Mouse (Mus musculus): ENCODE measurements around the gene Clcn2.
"Not testable (repeated sequence)": the region's sequence is repeated elsewhere in the genome, so short reads cannot be mapped to it uniquely, and the experiment has no call there.

Clcn2 gene

GRCm38 (mm10) chr16:20701729-20702521 is 15.6 kb downstream of the Clcn2 start:
- no peak for DNase-seq (ENCODE audit: low read depth)

GRCm38 (mm10) chr16:20701316-20701715 is 16.2 kb downstream of the Clcn2 start:
- no peak for DNase-seq (ENCODE audit: low read depth)

- no peak for DNase-seq (ENCODE audit: low read depth)
Observed at GRCm38 (mm10) chr16:20700036-20700435, 17.5 kb downstream of the Clcn2 start.

- DNase-seq (ENCODE audit: low read depth), result no peak
Observed at GRCm38 (mm10) chr16:20699266-20699665, 18.3 kb downstream of the Clcn2 start.

DNA sequence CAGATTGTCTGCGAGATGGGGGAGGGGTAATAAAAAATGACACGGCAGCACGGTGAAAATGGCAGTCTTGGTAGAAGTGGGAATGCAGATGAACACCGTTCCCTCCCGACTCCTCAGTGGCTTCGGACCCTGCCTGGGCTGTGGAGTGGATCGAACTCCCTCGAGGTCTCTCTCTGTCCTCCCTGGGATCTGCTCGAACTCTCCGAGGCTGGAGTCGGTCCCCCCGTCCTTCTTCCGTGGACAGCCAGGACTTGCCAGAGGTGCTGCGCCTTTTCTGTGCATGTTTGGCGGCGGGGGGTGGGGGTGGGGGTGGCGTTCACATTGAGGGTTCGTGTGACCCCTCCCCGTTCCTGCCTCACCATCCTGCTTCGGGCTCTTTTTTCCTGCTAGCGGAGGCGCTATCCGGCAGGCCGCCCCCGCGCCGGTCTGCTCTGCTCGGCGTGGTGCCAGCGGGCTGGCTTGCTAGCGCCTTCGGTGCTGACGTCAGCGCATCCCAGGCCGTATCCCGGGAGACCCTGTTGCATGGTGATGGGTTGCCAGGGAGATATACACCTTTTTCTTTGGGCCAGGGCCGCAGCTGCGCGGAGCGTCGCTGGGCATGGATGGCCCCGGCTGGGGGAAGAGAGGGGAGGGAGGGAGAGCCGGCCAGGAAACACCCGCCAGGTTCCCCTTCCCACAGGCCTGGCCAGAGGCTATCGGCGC is 21.8 kb downstream of the Clcn2 start:
- no peak for DNase-seq (ENCODE audit: low read depth)

GRCm38 (mm10) chr16:20694781-20695180 is 22.8 kb downstream of the Clcn2 start:
- DNase-seq (ENCODE audit: low read depth), result no peak

GRCm38 (mm10) chr16:20693111-20693701 is 24.3 kb downstream of the Clcn2 start, which contains the start of gene Fam131a:
Gene Fam131a (plus strand): TSS chr16:20693241.
- DNase-seq (ENCODE audit: low read depth), result no peak

DNA sequence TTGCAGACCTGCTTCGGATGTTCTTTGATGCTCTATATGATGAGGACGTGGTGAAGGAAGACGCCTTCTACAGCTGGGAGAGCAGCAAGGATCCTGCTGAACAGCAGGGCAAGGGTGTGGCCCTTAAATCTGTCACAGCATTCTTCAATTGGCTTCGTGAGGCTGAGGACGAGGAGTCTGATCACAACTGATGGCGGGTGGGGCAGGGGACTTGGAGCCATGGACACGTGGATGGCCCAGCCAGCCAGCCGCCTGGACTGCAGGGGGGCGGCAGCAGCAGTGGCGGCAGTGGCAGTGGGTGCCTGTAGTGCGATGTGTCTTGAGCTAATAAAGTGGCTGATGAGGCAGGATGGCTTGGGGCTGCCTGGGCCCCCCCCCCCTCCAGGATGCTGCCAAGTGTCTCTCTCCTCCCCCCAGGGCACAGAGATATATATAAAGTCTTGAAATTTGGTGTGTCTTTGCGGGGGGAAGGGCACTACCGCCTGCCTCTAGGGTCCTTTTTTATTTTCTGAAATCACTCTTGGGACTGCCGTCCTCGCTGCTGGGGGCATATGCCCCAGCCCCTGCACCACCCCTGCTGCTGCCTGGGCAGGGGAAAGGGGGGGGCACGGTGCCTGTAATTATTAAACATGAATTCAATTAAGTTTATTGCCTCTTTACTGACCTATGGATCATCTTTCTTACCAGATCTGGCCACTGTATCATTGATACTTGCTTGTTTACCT is 25.1 kb downstream of the Clcn2 start:
- DNase-seq (ENCODE audit: low read depth), result no peak

DNA sequence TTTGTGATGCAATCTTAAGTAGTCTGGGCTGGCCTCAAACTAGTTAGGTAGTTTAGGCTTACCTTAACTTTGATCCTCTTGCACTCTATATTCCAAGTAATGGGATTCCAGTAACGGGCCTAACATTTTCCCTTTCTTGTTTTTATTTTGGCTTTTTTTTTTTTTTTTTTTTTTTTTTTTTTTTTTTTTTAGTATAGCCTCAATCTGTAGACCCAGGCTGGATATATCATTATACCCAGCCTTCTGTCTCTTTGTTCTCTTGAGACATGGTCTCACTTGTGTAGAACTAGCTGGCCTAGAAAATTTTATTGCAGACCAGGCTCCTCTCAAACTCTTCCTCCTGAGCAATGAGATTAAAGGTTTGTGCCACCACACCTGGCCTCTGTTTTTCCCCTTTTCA is 25.9 kb downstream of the Clcn2 start:
- no peak for DNase-seq (ENCODE audit: low read depth)

- DNase-seq (ENCODE audit: low read depth), result no peak
Observed at GRCm38 (mm10) chr16:20690774-20691173, 26.8 kb downstream of the Clcn2 start.

DNA sequence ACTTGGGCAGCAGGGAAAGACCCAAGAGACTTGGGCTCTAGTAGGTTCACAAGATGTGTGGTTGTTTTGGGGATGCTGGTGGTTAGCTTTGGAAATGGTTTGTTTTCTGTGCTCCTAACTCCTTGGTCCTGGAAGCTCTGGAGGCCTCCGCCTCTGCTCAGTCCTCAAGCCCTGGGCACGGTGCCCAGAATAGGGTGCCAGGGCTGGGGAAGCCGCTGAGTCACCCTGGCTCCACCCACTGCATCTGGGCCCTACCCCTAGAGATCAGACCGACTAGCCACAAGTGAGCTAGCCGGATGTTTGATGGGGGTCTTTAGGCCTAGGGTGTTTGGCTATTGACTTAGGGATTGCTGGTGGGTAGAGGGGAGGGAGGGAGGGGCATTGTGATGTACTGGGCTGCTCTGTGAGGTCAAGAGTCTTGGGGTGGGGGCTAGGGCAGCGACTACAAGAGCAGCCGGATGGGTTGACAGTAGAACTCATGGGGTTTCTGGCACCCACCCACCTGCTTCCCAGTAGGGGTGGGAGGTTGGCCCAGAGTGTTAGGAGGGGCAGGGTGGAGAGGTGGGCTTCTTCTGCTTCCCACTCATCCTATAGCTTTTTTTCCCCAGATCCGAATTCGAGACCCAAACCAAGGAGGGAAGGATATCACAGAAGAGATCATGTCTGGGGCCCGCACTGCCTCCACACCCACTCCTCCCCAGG is 39.4 kb downstream of the Clcn2 start:
- DNase-seq (ENCODE audit: low read depth), result peak; percentile 90

GRCm38 (mm10) chr16:20677380-20677779 is 40.2 kb downstream of the Clcn2 start:
- DNase-seq (ENCODE audit: low read depth), result no peak

GRCm38 (mm10) chr16:20676702-20677101 is 40.8 kb downstream of the Clcn2 start:
- DNase-seq (ENCODE audit: low read depth), result peak; percentile 48

DNA sequence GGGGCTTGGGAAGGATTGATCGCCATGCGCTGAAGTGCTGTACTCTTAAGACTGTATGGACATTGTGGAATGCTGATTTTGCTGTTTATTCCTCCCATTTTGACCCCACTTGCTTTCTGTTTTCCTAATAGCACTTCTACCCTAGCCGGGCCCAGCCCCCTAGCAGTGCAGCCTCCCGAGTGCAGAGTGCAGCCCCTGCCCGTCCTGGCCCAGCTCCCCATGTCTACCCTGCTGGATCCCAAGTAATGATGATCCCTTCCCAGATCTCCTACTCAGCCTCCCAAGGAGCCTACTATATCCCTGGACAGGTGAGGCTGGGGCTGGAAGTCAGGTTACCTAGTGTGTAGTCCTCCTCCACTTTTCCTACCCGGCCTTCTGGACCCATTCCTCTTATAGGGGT is 42.3 kb downstream of the Clcn2 start:
- no peak for DNase-seq (ENCODE audit: low read depth)

DNA sequence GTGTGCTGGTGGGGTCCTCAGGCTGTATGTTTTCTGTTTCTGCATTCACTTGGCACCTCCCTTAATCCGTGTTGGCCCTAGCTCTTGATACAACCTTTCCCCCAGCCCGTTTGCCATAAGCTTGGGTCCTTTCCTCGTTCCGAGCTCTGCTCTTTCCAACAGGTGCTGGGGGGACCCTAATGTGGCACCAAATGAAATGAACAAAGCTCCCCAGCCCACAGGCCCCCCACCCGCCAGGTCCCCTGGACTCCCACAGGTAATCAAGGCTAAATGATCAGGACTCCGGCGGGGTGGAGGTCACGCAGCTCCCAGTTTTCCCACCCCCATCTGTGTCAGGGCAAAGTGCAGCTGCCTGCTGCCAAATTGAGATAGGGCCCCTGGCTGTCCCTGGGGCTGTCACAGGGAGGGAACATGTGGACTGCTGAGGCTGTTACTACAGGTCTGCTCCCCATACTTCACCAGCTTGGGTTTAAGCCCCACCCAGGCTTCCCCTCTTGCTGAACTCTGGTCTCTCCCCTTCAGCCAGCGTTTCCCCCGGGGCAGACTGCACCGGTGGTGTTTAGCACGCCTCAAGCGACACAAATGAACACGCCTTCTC is 43.7 kb downstream of the Clcn2 start:
- peak; percentile 61 for DNase-seq (ENCODE audit: low read depth)

GRCm38 (mm10) chr16:20672965-20673705 is 44.4 kb downstream of the Clcn2 start:
- DNase-seq (ENCODE audit: low read depth), result no peak

- DNase-seq (ENCODE audit: low read depth), result peak; percentile 95
Observed at GRCm38 (mm10) chr16:20672500-20672902, 45.0 kb downstream of the Clcn2 start.

DNA sequence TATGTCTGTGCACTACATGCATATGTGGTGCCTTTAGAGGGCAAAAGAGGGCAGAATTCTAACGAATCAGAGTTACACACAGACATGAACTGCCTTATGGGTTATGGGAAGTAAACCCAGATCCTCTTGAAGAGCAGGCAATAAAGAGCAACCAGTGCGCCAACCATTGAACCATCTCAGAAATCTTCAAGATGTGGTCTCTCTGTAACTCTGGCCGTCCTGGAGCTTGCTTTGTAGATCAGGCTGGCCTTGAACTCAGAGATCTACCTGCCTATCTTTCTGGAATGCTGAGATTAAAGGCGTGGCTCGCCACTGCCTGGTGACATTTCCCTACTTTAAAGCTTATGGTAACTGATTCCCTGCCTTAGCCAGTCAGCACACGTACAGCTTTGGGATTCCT is 45.7 kb downstream of the Clcn2 start:
- DNase-seq (ENCODE audit: low read depth), result peak; percentile 84

GRCm38 (mm10) chr16:20670291-20670690 is 47.3 kb downstream of the Clcn2 start:
- no peak for DNase-seq (ENCODE audit: low read depth)

GRCm38 (mm10) chr16:20668013-20668412 is 49.5 kb downstream of the Clcn2 start, which contains the start of gene Eif4g1:
Gene Eif4g1 (plus strand): TSS chr16:20668313.
- not testable (repeated sequence) for DNase-seq (ENCODE audit: low read depth)

Measured in 416B (cell line).